Mouse (Mus musculus): ENCODE data around the gene Zfp566. TPM values are rescaled to one million over a fixed set of nuclear protein-coding genes. Genes with fewer than 3 reads are reported as not detected.

Gene Zfp566
- 2.7 and 5.3 TPM in 2 replicates for polyA plus RNA-seq (2015; fragmentation: Nextera tagmentation; extraction: Ambion mirVana)

GRCm38 (mm10) chr7:30090092-30090969 is at the start of gene Zfp566, which contains the start of gene Gm26920:
Gene Zfp566 (minus strand): TSS chr7:30090527.
Gene Gm26920 (minus strand): TSS chr7:30090410.

GRCm38 (mm10) chr7:30121308-30122187 is 31.2 kb upstream of the Zfp566 start, which contains the start of gene Zfp382:
Gene Zfp382 (plus strand): TSS chr7:30121942.

GRCm38 (mm10) chr7:30094646-30095429 is 4.5 kb upstream of the Zfp566 start, which contains the start of gene Zfp260:
Gene Zfp260 (plus strand): TSS chr7:30094777.

GRCm38 (mm10) chr7:30072146-30073028 is 17.9 kb downstream of the Zfp566 start, which contains the start of gene Zfp82:
Gene Zfp82 (minus strand): TSS chr7:30072900.

GRCm38 (mm10) chr7:30050882-30051548 is 39.3 kb downstream of the Zfp566 start, which contains the start of gene Zfp14:
Gene Zfp14 (minus strand): TSS chr7:30051380.

Other genes starting within 250 kb of the Zfp566 start
- gene Zfp940, start 236.9 kb downstream of the Zfp566 start, polyA plus RNA-seq (2015; fragmentation: Nextera tagmentation; extraction: Ambion mirVana), result 1.3 and 1.4 TPM in 2 replicates
- 1.7 and 1.9 TPM in 2 replicates for gene Zfp420, start 230.5 kb downstream of the Zfp566 start, polyA plus RNA-seq (2015; fragmentation: Nextera tagmentation; extraction: Ambion mirVana)
- 2.2 and 2.4 TPM in 2 replicates for gene Zfp27, start 184.0 kb downstream of the Zfp566 start, polyA plus RNA-seq (2015; fragmentation: Nextera tagmentation; extraction: Ambion mirVana)
- gene Zfp383, start 182.3 kb downstream of the Zfp566 start, polyA plus RNA-seq (2015; fragmentation: Nextera tagmentation; extraction: Ambion mirVana), result 1.2 TPM in 2 replicates
- gene Zfp74, start 136.4 kb downstream of the Zfp566 start, polyA plus RNA-seq (2015; fragmentation: Nextera tagmentation; extraction: Ambion mirVana), result 2.9 and 3.1 TPM in 2 replicates
- 3.4 and 3.5 TPM in 2 replicates for gene Zfp568, start 106.6 kb downstream of the Zfp566 start, polyA plus RNA-seq (2015; fragmentation: Nextera tagmentation; extraction: Ambion mirVana)
- gene Zfp14, start 39.1 kb downstream of the Zfp566 start, polyA plus RNA-seq (2015; fragmentation: Nextera tagmentation; extraction: Ambion mirVana), result 0.64 and 0.75 TPM in 2 replicates
- gene Zfp82, start 17.6 kb downstream of the Zfp566 start, polyA plus RNA-seq (2015; fragmentation: Nextera tagmentation; extraction: Ambion mirVana), result 1.5 and 2.6 TPM in 2 replicates
- gene Gm26920, start 117 bp downstream of the Zfp566 start, polyA plus RNA-seq (2015; fragmentation: Nextera tagmentation; extraction: Ambion mirVana), result 0.84 TPM in 1 of 2 replicates, not detected in the other
- 19.7 and 22.8 TPM in 2 replicates for gene Zfp260, start 4.2 kb upstream of the Zfp566 start, polyA plus RNA-seq (2015; fragmentation: Nextera tagmentation; extraction: Ambion mirVana)
- gene Zfp382, start 31.4 kb upstream of the Zfp566 start, polyA plus RNA-seq (2015; fragmentation: Nextera tagmentation; extraction: Ambion mirVana), result 1.9 and 2.0 TPM in 2 replicates
- gene Zfp146, start 79.2 kb upstream of the Zfp566 start, polyA plus RNA-seq (2015; fragmentation: Nextera tagmentation; extraction: Ambion mirVana), result 6.0 and 7.1 TPM in 2 replicates
- gene Cox7a1, start 93.6 kb upstream of the Zfp566 start, polyA plus RNA-seq (2015; fragmentation: Nextera tagmentation; extraction: Ambion mirVana), result 1.4 and 2.1 TPM in 2 replicates
- gene Capns1, start 108.3 kb upstream of the Zfp566 start, polyA plus RNA-seq (2015; fragmentation: Nextera tagmentation; extraction: Ambion mirVana), result 72.4 and 74.1 TPM in 2 replicates
- gene Polr2i, start 141.4 kb upstream of the Zfp566 start, polyA plus RNA-seq (2015; fragmentation: Nextera tagmentation; extraction: Ambion mirVana), result 76.3 and 78.3 TPM in 2 replicates
- 75.0 and 79.1 TPM in 2 replicates for gene Tbcb, start 141.7 kb upstream of the Zfp566 start, polyA plus RNA-seq (2015; fragmentation: Nextera tagmentation; extraction: Ambion mirVana)
- not detected in 2 replicates for gene Ovol3, start 145.2 kb upstream of the Zfp566 start, polyA plus RNA-seq (2015; fragmentation: Nextera tagmentation; extraction: Ambion mirVana)
- gene Thap8, start 189.6 kb upstream of the Zfp566 start, polyA plus RNA-seq (2015; fragmentation: Nextera tagmentation; extraction: Ambion mirVana), result 0.18 TPM in 2 replicates
- 9.3 and 10.4 TPM in 2 replicates for gene Wdr62, start 189.9 kb upstream of the Zfp566 start, polyA plus RNA-seq (2015; fragmentation: Nextera tagmentation; extraction: Ambion mirVana)
- 4.1 and 6.3 TPM in 2 replicates for gene Clip3, start 201.2 kb upstream of the Zfp566 start, polyA plus RNA-seq (2015; fragmentation: Nextera tagmentation; extraction: Ambion mirVana)
- 22.7 and 26.0 TPM in 2 replicates for gene Alkbh6, start 218.2 kb upstream of the Zfp566 start, polyA plus RNA-seq (2015; fragmentation: Nextera tagmentation; extraction: Ambion mirVana)
- gene Syne4, start 224.3 kb upstream of the Zfp566 start, polyA plus RNA-seq (2015; fragmentation: Nextera tagmentation; extraction: Ambion mirVana), result 2.6 and 3.4 TPM in 2 replicates
- gene E130208F15Rik, start 231.2 kb upstream of the Zfp566 start, polyA plus RNA-seq (2015; fragmentation: Nextera tagmentation; extraction: Ambion mirVana), result not detected in 2 replicates
- gene Sdhaf1, start 233.4 kb upstream of the Zfp566 start, polyA plus RNA-seq (2015; fragmentation: Nextera tagmentation; extraction: Ambion mirVana), result 10.2 and 11.3 TPM in 2 replicates

Data from spleen, postnatal 0 days (tissue).